In genomic region chr16:92051777-92052310, GRCm38 (mm10) we compare ENCODE assay signal across 20 mouse cellular contexts. TPM values are rescaled to one million over a fixed set of nuclear protein-coding genes. Genes with fewer than 3 reads are reported as not detected.
"Had no signal": no experiment of that assay in that cellular context is flagged by ENCODE, and none has a peak within 500 bp of the region (broad histone marks: within the 10 kb centered on the region; RNA-seq: fewer than 3 reads in every experiment).

No protein-coding gene starts in this region.

- ATAC-seq: liver, postnatal 0 days; midbrain, embryonic 13.5 days had no signal

- H3K9ac ChIP-seq: limb, embryonic 12.5 days; limb, embryonic 15.5 days; liver, embryonic 14.5 days; liver, postnatal 0 days; lung, embryonic 14.5 days; midbrain, embryonic 13.5 days had no signal

- H3K4me1 ChIP-seq: limb, embryonic 12.5 days; limb, embryonic 15.5 days; midbrain, embryonic 13.5 days had no signal

- H3K4me2 ChIP-seq: limb, embryonic 12.5 days; limb, embryonic 15.5 days; liver, embryonic 11.5 days; lung, embryonic 14.5 days; midbrain, embryonic 13.5 days had no signal

- H3K36me3 ChIP-seq: limb, embryonic 12.5 days; limb, embryonic 15.5 days; midbrain, embryonic 13.5 days had no signal

- DNase-seq: kidney, adult 2 months; kidney, postnatal 10 days; kidney, postnatal 4 days; left cerebral cortex, postnatal 4 days; liver, postnatal 0 days; right cerebral cortex, postnatal 14 days; right cerebral cortex, postnatal 4 days; thymus, adult 2 months; thymus, postnatal 14 days; thymus, postnatal 4 days had no signal

- H3K27ac ChIP-seq: limb, embryonic 12.5 days; limb, embryonic 15.5 days; liver, embryonic 14.5 days; macrophage; midbrain, embryonic 13.5 days had no signal

- H3K27me3 ChIP-seq: limb, embryonic 12.5 days; limb, embryonic 15.5 days had no signal

- H3K9me3 ChIP-seq: limb, embryonic 15.5 days had no signal

- H3K4me3 ChIP-seq: limb, embryonic 12.5 days; limb, embryonic 15.5 days; midbrain, embryonic 13.5 days had no signal

RNA-seq across cellular contexts. Expression of gene Gm49711, which starts 6.3 kb away (rescaled TPM):
- polyA plus RNA-seq: intestine, embryonic 14.5 days; kidney, adult 2 months; limb, embryonic 12.5 days; liver, embryonic 14.5 days; liver, postnatal 0 days; lung, embryonic 14.5 days; macrophage; neural tube, embryonic 11.5 days; stomach, embryonic 14.5 days; thymus, adult 2 months had no signal
